ENCODE assay signal across 23 mouse cellular contexts in the genomic region with DNA sequence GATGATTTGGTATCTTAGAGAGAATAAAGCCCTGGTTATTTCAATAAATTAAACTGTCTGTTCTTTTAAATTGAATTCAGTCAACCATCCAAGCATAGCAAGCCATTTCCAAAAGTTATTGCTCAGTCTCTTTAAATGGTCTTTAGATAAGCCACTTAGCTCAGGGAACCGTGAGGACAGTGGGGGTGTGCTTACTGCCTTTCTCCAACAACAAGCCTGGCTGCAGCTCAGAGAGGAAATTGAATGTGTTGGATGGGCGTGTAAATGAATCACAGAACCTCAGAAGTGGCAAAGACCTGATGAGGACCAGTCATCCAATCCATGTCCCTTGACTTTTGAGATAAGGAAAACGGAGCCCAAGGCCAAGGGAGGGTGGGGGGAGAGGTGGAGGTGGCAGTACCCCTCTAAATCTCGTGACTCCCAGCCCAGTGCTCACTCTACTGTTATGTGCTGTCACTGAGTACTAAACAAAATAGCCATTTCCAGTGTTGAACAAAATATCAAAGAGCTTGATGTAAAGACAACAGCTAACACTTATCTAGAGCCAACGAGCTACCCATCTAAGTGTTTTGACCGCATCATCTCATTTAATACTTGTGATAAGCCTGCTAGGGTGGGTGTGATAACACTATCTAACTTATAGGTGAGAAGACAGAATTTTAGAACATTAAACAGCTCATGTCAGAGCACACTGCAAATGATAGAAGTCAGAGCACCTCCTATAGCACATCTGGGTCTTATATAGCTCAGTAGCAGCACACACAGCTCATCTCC.
DNase-seq lines count a peak whose midpoint lies in the region; ATAC-seq and TF ChIP-seq lines count a peak whose summit lies in the region.
"Had no signal": no experiment of that assay in that cellular context is flagged by ENCODE, and none has a peak within 500 bp of the region (broad histone marks: within the 10 kb centered on the region; RNA-seq: fewer than 3 reads in every experiment).

No protein-coding gene starts in this region.

- WGBS in liver, embryonic 14.5 days (ENCODE audit: insufficient replicate concordance): 36% methylated on average over 6 of the region's 6 CpGs
- 52% methylated on average over 6 of the region's 6 CpGs for WGBS in liver, embryonic 11.5 days
- 59% methylated on average over 6 of the region's 6 CpGs for WGBS in midbrain, postnatal 0 days

- H3K9ac ChIP-seq in liver, embryonic 14.5 days (replicated peaks): no peak overlapping the region
- H3K9ac ChIP-seq in liver, embryonic 11.5 days (ENCODE audit: low read depth, low read length): no peak overlapping the region
- H3K9ac ChIP-seq in MEL (ENCODE audit: control insufficient read depth, low read depth, low read length, poor library complexity, severe bottlenecking): no peak overlapping the region
- H3K9ac ChIP-seq in midbrain, postnatal 0 days (replicated peaks; ENCODE audit: low read length, poor library complexity, severe bottlenecking): no peak overlapping the region
- H3K9ac ChIP-seq: intestine, embryonic 15.5 days; limb, embryonic 13.5 days; liver, embryonic 13.5 days; lung, embryonic 14.5 days had no signal

- 0 out of 2 replicates have a peak, but pooled peaks have one; percentile 11 for TF ChIP-seq EP300 in liver, embryonic 14.5 days (IDR thresholded peaks at IDR 0.05; ENCODE audit: low read depth)
- TF ChIP-seq EP300 in MEL (IDR thresholded peaks at IDR 0.05; ENCODE audit: low read depth in 1 of 2, low read length in 2 of 2): peak; percentile 53 to 56; a peak in 3 of 4 replicates

- no peak for TF ChIP-seq RAD21 in MEL (IDR thresholded peaks at IDR 0.05; ENCODE audit: low read depth, low read length)

- TF ChIP-seq CTCF in liver, embryonic 14.5 days (IDR thresholded peaks at IDR 0.05; ENCODE audit: low read depth): no peak
- TF ChIP-seq CTCF in G1E (IDR thresholded peaks at IDR 0.05; ENCODE audit: low read depth, low read length) (no peak), MEL (IDR thresholded peaks at IDR 0.05 in 2 of 3, conservative IDR thresholded peaks at IDR 0.05 in 1 of 3; ENCODE audit: control insufficient read depth in 1 of 3, insufficient read depth in 1 of 3, low read depth in 2 of 3, low read length in 3 of 3, poor library complexity in 1 of 3, severe bottlenecking in 1 of 3) (no peak)
- no peak for TF ChIP-seq CTCF in midbrain, postnatal 0 days (IDR thresholded peaks at IDR 0.05)

- no peaks in the 10 kb centered on the region for H3K9me3 ChIP-seq in liver, embryonic 14.5 days (ENCODE audit: control insufficient read depth, low read length)
- H3K9me3 ChIP-seq in liver, embryonic 11.5 days (ENCODE audit: control insufficient read depth, low read length): no peaks in the 10 kb centered on the region
- no peaks in the 10 kb centered on the region for H3K9me3 ChIP-seq in G1E (replicated peaks)
- H3K9me3 ChIP-seq in MEL (replicated peaks; ENCODE audit: insufficient read depth, low read length): no peaks in the 10 kb centered on the region
- no peaks in the 10 kb centered on the region for H3K9me3 ChIP-seq in midbrain, postnatal 0 days (ENCODE audit: low read length)
- H3K9me3 ChIP-seq: hindbrain, embryonic 10.5 days; intestine, embryonic 15.5 days; limb, embryonic 13.5 days; liver, embryonic 13.5 days had no signal

- H3K36me3 ChIP-seq in liver, embryonic 14.5 days (replicated peaks; ENCODE audit: control insufficient read depth, insufficient read depth, low read depth): peaks cover 3% of the 10 kb centered on the region; the same call in 1 of the 2 replicates
- no peaks in the 10 kb centered on the region for H3K36me3 ChIP-seq in liver, embryonic 11.5 days (ENCODE audit: control insufficient read depth, insufficient read depth, low read length)
- H3K36me3 ChIP-seq in G1E (replicated peaks) (peaks cover 19% of the 10 kb centered on the region), MEL (ENCODE audit: control insufficient read depth in 1 of 2, insufficient read depth in 2 of 2, low read length in 2 of 2) (peaks cover 0 to 13% of the 10 kb centered on the region in 2 experiments; a peak in 2 of 4 replicates)
- no peaks in the 10 kb centered on the region for H3K36me3 ChIP-seq in midbrain, postnatal 0 days (ENCODE audit: insufficient read depth, low read length)
- H3K36me3 ChIP-seq: hindbrain, embryonic 10.5 days; intestine, embryonic 15.5 days; limb, embryonic 13.5 days had no signal

- H3K4me1 ChIP-seq in liver, embryonic 14.5 days (replicated peaks; ENCODE audit: control insufficient read depth in 2 of 2, insufficient read depth in 2 of 2, low read length in 1 of 2): peaks cover 0 to 3% of the 10 kb centered on the region in 2 experiments; a peak in 1 of 4 replicates
- H3K4me1 ChIP-seq in liver, embryonic 11.5 days (replicated peaks; ENCODE audit: control insufficient read depth, insufficient read depth, low read length): no peaks in the 10 kb centered on the region
- peaks cover 23% of the 10 kb centered on the region for H3K4me1 ChIP-seq in G1E (ENCODE audit: insufficient read depth, low read depth, low read length)
- peaks cover 5 to 7% of the 10 kb centered on the region in 2 experiments for H3K4me1 ChIP-seq in MEL (ENCODE audit: control insufficient read depth in 1 of 2, insufficient read depth in 2 of 2, low read length in 2 of 2)
- no peaks in the 10 kb centered on the region for H3K4me1 ChIP-seq in midbrain, postnatal 0 days (ENCODE audit: insufficient read depth, low read length)
- H3K4me1 ChIP-seq: hindbrain, embryonic 10.5 days; intestine, embryonic 15.5 days; limb, embryonic 13.5 days had no signal

- no peak overlapping the region for H3K4me3 ChIP-seq in liver, embryonic 14.5 days (ENCODE audit: insufficient read depth in 1 of 2, low read depth in 2 of 2, low read length in 2 of 2)
- no peak overlapping the region for H3K4me3 ChIP-seq in liver, embryonic 11.5 days (ENCODE audit: low read depth, low read length)
- H3K4me3 ChIP-seq in G1E (ENCODE audit: low read depth, low read length): no peak overlapping the region; the same call in 1 of the 2 replicates
- H3K4me3 ChIP-seq in MEL (ENCODE audit: control insufficient read depth in 1 of 2, insufficient read depth in 1 of 2, low read depth in 2 of 2, low read length in 2 of 2): no peak overlapping the region
- H3K4me3 ChIP-seq in midbrain, postnatal 0 days (ENCODE audit: low read depth, low read length): no peak overlapping the region
- H3K4me3 ChIP-seq: hindbrain, embryonic 10.5 days; intestine, embryonic 15.5 days; limb, embryonic 13.5 days; liver, embryonic 13.5 days had no signal

- ATAC-seq in liver, embryonic 14.5 days (ENCODE audit: insufficient read depth): no peak
- ATAC-seq in liver, embryonic 11.5 days (replicated peaks; ENCODE audit: low FRiP score): no peak
- peak; percentile 80 for ATAC-seq in G1E (ENCODE audit: extremely low read depth, insufficient number of reproducible peaks, low FRiP score, poor library complexity, severe bottlenecking)
- no peak for ATAC-seq in midbrain, postnatal 0 days (ENCODE audit: low FRiP score)
- ATAC-seq: hindbrain, postnatal 0 days; intestine, embryonic 15.5 days had no signal

- DNase-seq in liver, embryonic 14.5 days (ENCODE audit: low read depth in 3 of 3, low spot score in 3 of 3): no peak
- DNase-seq in liver, embryonic 11.5 days (ENCODE audit: low spot score): no peak
- peak; percentile 8 for DNase-seq in G1E (ENCODE audit: low spot score)
- peak; percentile 61 for DNase-seq in MEL (ENCODE audit: low read depth, low spot score)
- DNase-seq in midbrain, postnatal 0 days (ENCODE audit: low spot score): peak; percentile 1
- DNase-seq in thymus, adult 18-20 months: no peak
- DNase-seq: adrenal gland, adult 8-10 months; B cell, adult 2 months; cerebellum, adult 11-12 months; cerebellum, adult 9-11 months; gastrocnemius, postnatal 10 days; heart, postnatal 14 days; kidney, adult 2 months; kidney, postnatal 4 days; liver, embryonic 13.5 days; lung, embryonic 14.5 days; lung, postnatal 14 days; right cerebral cortex, postnatal 14 days had no signal

- no peak overlapping the region for H3K4me2 ChIP-seq in liver, embryonic 14.5 days (ENCODE audit: low read depth)
- H3K4me2 ChIP-seq in liver, embryonic 11.5 days: no peak overlapping the region
- H3K4me2 ChIP-seq in midbrain, postnatal 0 days (ENCODE audit: low read depth, low read length, poor library complexity, severe bottlenecking): no peak overlapping the region
- H3K4me2 ChIP-seq: intestine, embryonic 15.5 days; limb, embryonic 13.5 days; liver, embryonic 13.5 days; lung, embryonic 14.5 days had no signal

- no peaks in the 10 kb centered on the region for H3K79me2 ChIP-seq in MEL (ENCODE audit: control insufficient read depth, insufficient read depth, low read length, poor library complexity)

- H3K27me3 ChIP-seq in liver, embryonic 14.5 days (ENCODE audit: control insufficient read depth, insufficient read depth, low read length): no peaks in the 10 kb centered on the region
- H3K27me3 ChIP-seq in liver, embryonic 11.5 days (replicated peaks; ENCODE audit: control insufficient read depth, insufficient read depth, low read length): 0 out of 2 replicates have a peak, but pooled peaks cover 2% of the 10 kb centered on the region
- H3K27me3 ChIP-seq in G1E (ENCODE audit: insufficient read depth, low read length): no peaks in the 10 kb centered on the region
- no peaks in the 10 kb centered on the region for H3K27me3 ChIP-seq in MEL (ENCODE audit: control insufficient read depth in 1 of 2, insufficient read depth in 2 of 2, low read length in 2 of 2)
- H3K27me3 ChIP-seq in midbrain, postnatal 0 days (ENCODE audit: insufficient read depth, low read length): no peaks in the 10 kb centered on the region
- H3K27me3 ChIP-seq: intestine, embryonic 15.5 days; liver, embryonic 13.5 days had no signal

- H3K27ac ChIP-seq in liver, embryonic 14.5 days: no peak overlapping the region
- no peak overlapping the region for H3K27ac ChIP-seq in liver, embryonic 11.5 days (ENCODE audit: low read depth, low read length)
- no peak overlapping the region; the same call in 1 of the 2 replicates for H3K27ac ChIP-seq in MEL (ENCODE audit: control insufficient read depth, low read depth, low read length)
- no peak overlapping the region for H3K27ac ChIP-seq in midbrain, postnatal 0 days (ENCODE audit: low read depth, low read length)
- H3K27ac ChIP-seq: hindbrain, embryonic 10.5 days; hindbrain, postnatal 0 days; intestine, embryonic 15.5 days; kidney, postnatal 0 days; limb, embryonic 13.5 days; liver, embryonic 13.5 days had no signal

- TF ChIP-seq POLR2A in MEL (IDR thresholded peaks at IDR 0.05; ENCODE audit: control insufficient read depth in 1 of 2, insufficient read depth in 1 of 2, low read depth in 1 of 2, low read length in 2 of 2, poor library complexity in 1 of 2): no peak

TF ChIP-seq in MEL, 35 proteins besides CTCF, POLR2A, EP300 and RAD21 (continues in another document):
- TF ChIP-seq ETS1 (IDR thresholded peaks at IDR 0.05; ENCODE audit: low read depth, low read length) (peak; percentile 41; the same call in 1 of the 2 replicates), USF2 (IDR thresholded peaks at IDR 0.05; ENCODE audit: borderline replicate concordance in 1 of 2, insufficient read depth in 1 of 2, low read depth in 1 of 2, low read length in 2 of 2) (no peak), GATA1 (IDR thresholded peaks at IDR 0.05; ENCODE audit: low read depth, low read length) (peak; percentile 27; the same call in 1 of the 2 replicates), KAT2A (conservative IDR thresholded peaks at IDR 0.05; ENCODE audit: low read depth, low read length) (no peak), HCFC1 (IDR thresholded peaks at IDR 0.05; ENCODE audit: low read depth, low read length) (no peak), TAL1 (IDR thresholded peaks at IDR 0.05; ENCODE audit: low read length) (no peak)

Comparison
In these comparisons a context has a peak if more than half of its experiments do, and no peak if none do; other contexts are left out.
1. DNase-seq: peak in G1E (single experiment), MEL (single experiment) and midbrain, postnatal 0 days (single experiment); none in liver, embryonic 14.5 days (0 of 3), liver, embryonic 11.5 days (single experiment) and thymus, adult 18-20 months (0 of 2).